Mouse (Mus musculus) liver, postnatal 0 days (tissue): Measurements from ENCODE around the gene D430041D05Rik.

Experiments used
- CTCF ChIP-seq: sonication (generic); IDR thresholded peaks from 2 replicates; pipeline ENCODE4 v1.5.1; 2016; ENCODE audit warnings: antibody characterized with exemption, low read depth
- EP300 ChIP-seq: IDR thresholded peaks from 2 replicates; pipeline ENCODE4 v1.6.1; 2016; ENCODE audit warnings: antibody characterized with exemption, low read depth, mild to moderate bottlenecking

GRCm38 (mm10) chr2:104431067-104431466, 20.3 kb upstream of the D430041D05Rik start:
- no peak for TF ChIP-seq CTCF
- TF ChIP-seq EP300, result no peak
